Mouse (Mus musculus) midbrain, embryonic 13.5 days (tissue): ENCODE measurements around the gene Dnajb4. TPM values are rescaled to one million over a fixed set of nuclear protein-coding genes. Genes with fewer than 3 reads are reported as not detected.
"Not testable (repeated sequence)": the region's sequence is repeated elsewhere in the genome, so short reads cannot be mapped to it uniquely, and the experiment has no call there.

Experiments used
- ATAC-seq: fragments of 200-750 bp; cut with Nextera tagmentation; 2 replicates; pipeline ENCODE4 v1.8.0; 2017; ENCODE audit warnings: mild to moderate bottlenecking, moderate TSS enrichment, moderate library complexity
- H3K27ac ChIP-seq: fragments of 300-500 bp; sonication (generic); 2 replicates; pipeline ENCODE4 v1.5.1; 2015; ENCODE audit warnings: inconsistent platforms, mild to moderate bottlenecking, moderate library complexity
- H3K27me3 ChIP-seq: fragments of 300-500 bp; sonication (generic); 2 replicates; pipeline ENCODE4 v1.6.1; 2015; ENCODE audit warnings: mild to moderate bottlenecking, inconsistent platforms
- H3K36me3 ChIP-seq: fragments of 300-500 bp; sonication (generic); 2 replicates; pipeline ENCODE4 v1.6.1; 2015; ENCODE audit warnings: mild to moderate bottlenecking, inconsistent platforms
- H3K4me1 ChIP-seq: fragments of 300-500 bp; sonication (generic); replicated peaks from 2 replicates; pipeline ENCODE4 v1.6.1; 2015; ENCODE audit warnings: inconsistent platforms
- H3K4me2 ChIP-seq: fragments of 300-500 bp; sonication (generic); replicated peaks from 2 replicates; pipeline ENCODE4 v1.6.1; 2015; ENCODE audit warnings: moderate library complexity, mild to moderate bottlenecking, inconsistent platforms
- H3K4me3 ChIP-seq: fragments of 300-500 bp; sonication (generic); replicated peaks from 2 replicates; pipeline ENCODE4 v1.5.1; 2015; ENCODE audit warnings: mild to moderate bottlenecking, inconsistent platforms
- H3K9ac ChIP-seq: fragments of 300-500 bp; sonication (generic); replicated peaks from 2 replicates; pipeline ENCODE4 v1.6.1; 2015; ENCODE audit warnings: mild to moderate bottlenecking, inconsistent platforms
- H3K9me3 ChIP-seq: fragments of 300-500 bp; sonication (generic); 2 replicates; pipeline ENCODE4 v1.6.1; 2016; ENCODE audit warnings: mild to moderate bottlenecking, inconsistent platforms
- WGBS: fragments of 180-500 bp; shearing (Covaris S2); methylation state at CpG from one replicate; pipeline ENCODE4 v1.1.7; 2015; 5-methylcytosine and 5-hydroxymethylcytosine counted together
- polyA plus RNA-seq: library from polyadenylated mRNA; unstranded; fragments of >200 nt; fragmentation: Nextera tagmentation; extraction: Ambion mirVana; gene quantifications from 2 replicates; pipeline ENCODE4 v1.2.1, GENCODE M21; 2015

The Dnajb4 gene
- polyA plus RNA-seq, result 33.9 and 37.8 TPM in 2 replicates

DNA sequence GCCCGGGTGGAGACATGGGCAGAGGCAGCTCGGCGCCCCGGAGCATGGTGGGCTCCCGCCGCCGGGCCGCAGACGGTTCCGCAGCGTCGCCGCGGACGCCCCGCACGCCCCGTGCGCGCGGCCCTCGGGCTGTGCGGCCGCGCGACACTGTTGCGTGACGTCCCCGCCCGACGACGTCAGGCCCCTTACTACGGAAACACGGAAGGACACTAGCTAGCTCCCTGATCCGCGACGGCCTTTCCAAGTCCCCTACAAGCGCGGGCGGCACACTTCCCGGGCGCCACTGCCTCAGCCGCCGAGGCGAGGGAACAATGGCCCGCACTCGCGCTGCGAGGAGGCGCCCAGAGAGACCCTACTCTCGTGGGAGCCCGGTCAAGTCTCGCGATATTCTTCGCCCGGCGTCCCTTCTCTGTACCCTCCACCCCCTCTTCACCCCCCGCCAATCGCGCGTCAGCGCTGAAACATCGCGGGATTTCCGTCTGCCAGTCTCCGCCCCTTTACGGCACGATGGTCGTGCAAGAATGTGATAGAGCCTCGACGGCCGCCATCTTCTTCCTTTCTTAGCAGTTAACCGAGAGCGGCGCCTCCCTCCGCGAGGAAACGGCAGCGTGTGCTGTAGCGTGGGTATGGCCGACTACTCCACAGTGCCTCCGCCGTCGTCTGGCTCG lies at the start of gene Dnajb4, which contains the start of gene Fubp1:
Dnajb4 (minus strand) TSS at position 336 of the 668 bp plus-strand sequence.
Fubp1 (plus strand) TSS at position 456 of the 668 bp plus-strand sequence.
- H3K4me3 ChIP-seq, result peak within 1 kb of the TSS; percentile 96
- H3K36me3 ChIP-seq, result no peaks in the 10 kb centered on the region
- peaks cover 40% of the 10 kb centered on the region for H3K4me1 ChIP-seq
- under 1% methylated on average over 85 of the region's 85 CpGs for WGBS
- H3K9me3 ChIP-seq, result no peaks in the 10 kb centered on the region
- no peaks in the 10 kb centered on the region for H3K27me3 ChIP-seq
- peak within 1 kb of the TSS; percentile 99 for H3K9ac ChIP-seq
- H3K27ac ChIP-seq, result peak within 1 kb of the TSS; percentile 100
- H3K4me2 ChIP-seq, result peak within 1 kb of the TSS; percentile 91
- peak; percentile 95 for ATAC-seq

GRCm38 (mm10) chr3:152259409-152259808 lies 49.3 kb upstream of the Dnajb4 start:
- H3K27ac ChIP-seq, H3K4me2 ChIP-seq, H3K36me3 ChIP-seq, H3K9me3 ChIP-seq, H3K4me1 ChIP-seq, H3K4me3 ChIP-seq, H3K9ac ChIP-seq: not testable (repeated sequence)
- WGBS, result 45% methylated on average over 7 of the region's 9 CpGs
- ATAC-seq, result peak; percentile 64; the same call in 1 of the 2 replicates
- peaks cover 34% of the 10 kb centered on the region for H3K27me3 ChIP-seq

- Histone ChIP-seq H3K9me3 (no peaks in the 10 kb centered on the region), H3K36me3 (no peaks in the 10 kb centered on the region), H3K27me3 (peaks cover 17% of the 10 kb centered on the region; the same call in 1 of the 2 replicates), H3K4me2 (no peak overlapping the region), H3K9ac (no peak overlapping the region), H3K4me3 (no peak overlapping the region), H3K27ac (no peak overlapping the region), H3K4me1 (peaks cover 8% of the 10 kb centered on the region; the same call in 1 of the 2 replicates)
- ATAC-seq, result no peak
- WGBS, result 94% methylated on average over 3 of the region's 3 CpGs
Observed at GRCm38 (mm10) chr3:152257528-152257927, 47.4 kb upstream of the Dnajb4 start.

GRCm38 (mm10) chr3:152250487-152250886 lies 40.4 kb upstream of the Dnajb4 start:
- Histone ChIP-seq H3K27me3 (no peaks in the 10 kb centered on the region), H3K4me3 (no peak overlapping the region), H3K4me1 (no peaks in the 10 kb centered on the region), H3K36me3 (no peaks in the 10 kb centered on the region), H3K4me2 (no peak overlapping the region), H3K27ac (no peak overlapping the region), H3K9me3 (no peaks in the 10 kb centered on the region), H3K9ac (no peak overlapping the region)
- WGBS, result 94% methylated on average over 1 of the region's 1 CpGs
- no peak for ATAC-seq

- H3K27me3 ChIP-seq, result no peaks in the 10 kb centered on the region
- no peak overlapping the region for H3K27ac ChIP-seq
- no peaks in the 10 kb centered on the region for H3K4me1 ChIP-seq
- no peak overlapping the region for H3K4me2 ChIP-seq
- H3K4me3 ChIP-seq, result no peak overlapping the region
- WGBS, result 90% methylated on average over 12 of the region's 12 CpGs
- no peaks in the 10 kb centered on the region for H3K36me3 ChIP-seq
- H3K9ac ChIP-seq, result no peak overlapping the region
- H3K9me3 ChIP-seq, result no peaks in the 10 kb centered on the region
- no peak for ATAC-seq
Observed at GRCm38 (mm10) chr3:152247708-152248107, 37.6 kb upstream of the Dnajb4 start.

GRCm38 (mm10) chr3:152245273-152245910 lies 35.3 kb upstream of the Dnajb4 start:
- 0 out of 2 replicates have a peak, but pooled peaks cover 2% of the 10 kb centered on the region for H3K36me3 ChIP-seq
- WGBS, result 81% methylated on average over 5 of the region's 5 CpGs
- no peak overlapping the region for H3K9ac ChIP-seq
- ATAC-seq, result no peak
- no peaks in the 10 kb centered on the region for H3K9me3 ChIP-seq
- no peaks in the 10 kb centered on the region for H3K4me1 ChIP-seq
- H3K27me3 ChIP-seq, result no peaks in the 10 kb centered on the region
- H3K27ac ChIP-seq, result no peak overlapping the region
- no peak overlapping the region for H3K4me2 ChIP-seq
- H3K4me3 ChIP-seq, result no peak overlapping the region

DNA sequence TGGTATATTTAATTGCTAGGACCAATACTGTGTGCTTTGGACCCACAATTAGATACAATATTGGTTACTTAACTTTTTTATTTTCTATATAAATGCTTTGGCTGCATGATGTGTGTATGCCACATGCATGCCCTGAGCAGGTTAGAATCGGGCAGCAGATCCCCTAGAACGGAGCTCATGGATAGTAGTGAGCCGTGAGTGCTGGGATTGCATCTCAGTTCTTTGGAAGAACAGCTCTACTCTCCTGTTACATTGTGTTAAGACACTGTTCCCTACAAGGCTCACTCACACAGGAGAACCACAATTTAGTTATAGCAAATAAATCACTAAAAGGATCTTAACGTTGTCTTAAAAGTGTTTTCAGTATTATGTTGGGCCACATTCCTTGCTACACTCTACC lies 33.2 kb upstream of the Dnajb4 start:
- Histone ChIP-seq H3K4me1 (no peaks in the 10 kb centered on the region), H3K4me2 (no peak overlapping the region), H3K27me3 (no peaks in the 10 kb centered on the region), H3K4me3 (no peak overlapping the region), H3K36me3 (peaks cover 12% of the 10 kb centered on the region), H3K27ac (no peak overlapping the region), H3K9me3 (no peaks in the 10 kb centered on the region), H3K9ac (no peak overlapping the region)
- no peak for ATAC-seq
- 81% methylated on average over 4 of the region's 4 CpGs for WGBS

- Histone ChIP-seq H3K27me3 (no peaks in the 10 kb centered on the region), H3K9me3 (no peaks in the 10 kb centered on the region), H3K4me1 (no peaks in the 10 kb centered on the region), H3K4me3 (no peak overlapping the region), H3K36me3 (peaks cover 21% of the 10 kb centered on the region), H3K9ac (no peak overlapping the region), H3K27ac (no peak overlapping the region), H3K4me2 (no peak overlapping the region)
- ATAC-seq, result 0 out of 2 replicates have a peak, but pooled peaks have one; percentile 2
- WGBS, result 89% methylated on average over 3 of the region's 3 CpGs
Observed at GRCm38 (mm10) chr3:152241098-152241497, 31.0 kb upstream of the Dnajb4 start.

- ATAC-seq, result no peak
- H3K9ac ChIP-seq, result no peak overlapping the region
Observed at GRCm38 (mm10) chr3:152239592-152239991, 29.5 kb upstream of the Dnajb4 start.

GRCm38 (mm10) chr3:152238836-152239235 lies 28.7 kb upstream of the Dnajb4 start:
- Histone ChIP-seq H3K4me2 (no peak overlapping the region), H3K9me3 (no peaks in the 10 kb centered on the region), H3K9ac (no peak overlapping the region), H3K36me3 (peaks cover 32% of the 10 kb centered on the region), H3K27ac (no peak overlapping the region), H3K4me3 (no peak overlapping the region), H3K4me1 (no peaks in the 10 kb centered on the region), H3K27me3 (no peaks in the 10 kb centered on the region)
- ATAC-seq, result no peak
- 67% methylated on average over 2 of the region's 2 CpGs for WGBS

More at GRCm38 (mm10) chr3:152239592-152239991, 29.5 kb upstream of the Dnajb4 start:
- Histone ChIP-seq H3K27me3 (no peaks in the 10 kb centered on the region), H3K36me3 (peaks cover 28% of the 10 kb centered on the region), H3K4me3 (no peak overlapping the region), H3K27ac (no peak overlapping the region), H3K4me1 (no peaks in the 10 kb centered on the region), H3K4me2 (no peak overlapping the region), H3K9me3 (no peaks in the 10 kb centered on the region)
- WGBS, result 88% methylated on average over 1 of the region's 1 CpGs

DNA sequence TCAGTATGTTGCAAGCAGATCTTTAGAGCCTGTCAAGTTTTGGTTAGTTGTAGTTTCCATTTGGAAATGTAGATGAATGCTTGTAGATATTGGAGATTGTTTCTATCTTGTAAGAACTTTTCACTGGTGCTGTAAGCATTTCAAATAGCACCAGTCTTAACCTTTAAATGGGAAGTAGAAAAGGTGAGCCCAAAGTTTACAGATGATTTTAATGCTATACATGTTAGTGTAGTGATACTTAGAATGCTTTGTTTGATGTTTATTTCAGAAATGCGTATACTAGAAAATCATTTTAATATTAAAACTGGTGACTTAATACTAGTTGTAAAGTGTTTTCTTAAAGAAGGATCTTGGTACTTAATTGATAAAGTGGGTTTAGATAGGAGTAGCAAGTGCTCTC lies 25.7 kb upstream of the Dnajb4 start:
- WGBS, result 98% methylated on average over 1 of the region's 1 CpGs
- H3K4me3 ChIP-seq, result no peak overlapping the region
- no peak overlapping the region for H3K27ac ChIP-seq
- no peak overlapping the region for H3K9ac ChIP-seq
- no peaks in the 10 kb centered on the region for H3K9me3 ChIP-seq
- no peak overlapping the region for H3K4me2 ChIP-seq
- no peak for ATAC-seq
- H3K4me1 ChIP-seq, result no peaks in the 10 kb centered on the region
- peaks cover 48% of the 10 kb centered on the region for H3K36me3 ChIP-seq
- H3K27me3 ChIP-seq, result no peaks in the 10 kb centered on the region

- WGBS, result 98% methylated on average over 1 of the region's 1 CpGs
- Histone ChIP-seq H3K4me2 (no peak overlapping the region), H3K36me3 (peaks cover 49% of the 10 kb centered on the region), H3K4me1 (no peaks in the 10 kb centered on the region), H3K9ac (no peak overlapping the region), H3K4me3 (no peak overlapping the region), H3K27ac (no peak overlapping the region), H3K27me3 (no peaks in the 10 kb centered on the region), H3K9me3 (no peaks in the 10 kb centered on the region)
- no peak for ATAC-seq
Observed at GRCm38 (mm10) chr3:152235238-152235637, 25.1 kb upstream of the Dnajb4 start.
